Mouse (Mus musculus): ENCODE data around the gene Vdac1. TPM values are rescaled to one million over a fixed set of nuclear protein-coding genes. Genes with fewer than 3 reads are reported as not detected.

Gene Vdac1
- polyA plus RNA-seq (2015; fragmentation: Nextera tagmentation; extraction: Ambion mirVana): 256 and 265 TPM in 2 replicates

GRCm38 (mm10) chr11:52360471-52361277 is at the start of gene Vdac1:
Gene Vdac1 (plus strand): TSS chr11:52360860.
- under 1% methylated on average over 74 of the region's 84 CpGs for WGBS
- H3K27ac ChIP-seq: peak within 1 kb of the TSS; percentile 97
- H3K4me1 ChIP-seq: peaks cover 55% of the 10 kb centered on the region
- H3K36me3 ChIP-seq: no peaks in the 10 kb centered on the region
- H3K4me2 ChIP-seq: peak within 1 kb of the TSS; percentile 78
- no peaks in the 10 kb centered on the region for H3K27me3 ChIP-seq
- peak within 1 kb of the TSS; percentile 97 for H3K9ac ChIP-seq
- ATAC-seq (ENCODE audit: borderline replicate concordance, extremely low read depth, low FRiP score, low TSS enrichment): peak; percentile 93
- H3K4me3 ChIP-seq: peak within 1 kb of the TSS; percentile 94
- H3K9me3 ChIP-seq: no peaks in the 10 kb centered on the region

GRCm38 (mm10) chr11:52314102-52314793 is 46.4 kb upstream of the Vdac1 start:
- Histone ChIP-seq H3K4me2 (peak overlapping the region; percentile 40), H3K27me3 (peaks cover 5% of the 10 kb centered on the region; the same call in 1 of the 2 replicates), H3K4me1 (peaks cover 15% of the 10 kb centered on the region), H3K9me3 (no peaks in the 10 kb centered on the region), H3K9ac (no peak overlapping the region), H3K36me3 (no peaks in the 10 kb centered on the region), H3K27ac (no peak overlapping the region), H3K4me3 (no peak overlapping the region)
- 8% methylated on average over 26 of the region's 26 CpGs for WGBS
- no peak for ATAC-seq (ENCODE audit: borderline replicate concordance, extremely low read depth, low FRiP score, low TSS enrichment)

GRCm38 (mm10) chr11:52318445-52318844 is 42.2 kb upstream of the Vdac1 start:
- Histone ChIP-seq H3K9me3 (no peaks in the 10 kb centered on the region), H3K27me3 (peaks cover 5% of the 10 kb centered on the region; the same call in 1 of the 2 replicates), H3K4me2 (no peak overlapping the region), H3K36me3 (no peaks in the 10 kb centered on the region), H3K4me3 (no peak overlapping the region), H3K9ac (no peak overlapping the region), H3K4me1 (peaks cover 15% of the 10 kb centered on the region), H3K27ac (peak overlapping the region; percentile 31; the same call in 1 of the 2 replicates)
- no peak for ATAC-seq (ENCODE audit: borderline replicate concordance, extremely low read depth, low FRiP score, low TSS enrichment)
- 37% methylated on average over 13 of the region's 13 CpGs for WGBS

GRCm38 (mm10) chr11:52319664-52320063 is 41.0 kb upstream of the Vdac1 start:
- Histone ChIP-seq H3K9ac (no peak overlapping the region), H3K4me1 (peaks cover 11% of the 10 kb centered on the region), H3K36me3 (no peaks in the 10 kb centered on the region), H3K27me3 (peaks cover 3% of the 10 kb centered on the region; the same call in 1 of the 2 replicates), H3K27ac (no peak overlapping the region), H3K4me3 (no peak overlapping the region), H3K4me2 (no peak overlapping the region), H3K9me3 (no peaks in the 10 kb centered on the region)
- no peak for ATAC-seq (ENCODE audit: borderline replicate concordance, extremely low read depth, low FRiP score, low TSS enrichment)
- WGBS: 64% methylated on average over 4 of the region's 4 CpGs

GRCm38 (mm10) chr11:52320529-52320928 is 40.1 kb upstream of the Vdac1 start:
- peaks cover 11% of the 10 kb centered on the region for H3K4me1 ChIP-seq
- 80% methylated on average over 4 of the region's 4 CpGs for WGBS
- no peak for ATAC-seq (ENCODE audit: borderline replicate concordance, extremely low read depth, low FRiP score, low TSS enrichment)
- H3K4me3 ChIP-seq: no peak overlapping the region
- no peak overlapping the region for H3K4me2 ChIP-seq
- no peaks in the 10 kb centered on the region for H3K27me3 ChIP-seq
- H3K9me3 ChIP-seq: no peaks in the 10 kb centered on the region
- no peak overlapping the region for H3K27ac ChIP-seq
- no peak overlapping the region for H3K9ac ChIP-seq
- no peaks in the 10 kb centered on the region for H3K36me3 ChIP-seq

- Histone ChIP-seq H3K4me2 (no peak overlapping the region), H3K9ac (no peak overlapping the region), H3K27me3 (no peaks in the 10 kb centered on the region), H3K4me1 (peaks cover 11% of the 10 kb centered on the region), H3K4me3 (no peak overlapping the region), H3K36me3 (no peaks in the 10 kb centered on the region), H3K27ac (no peak overlapping the region), H3K9me3 (no peaks in the 10 kb centered on the region)
- ATAC-seq (ENCODE audit: borderline replicate concordance, extremely low read depth, low FRiP score, low TSS enrichment): no peak
- 48% methylated on average over 3 of the region's 3 CpGs for WGBS
These were observed 39.1 kb upstream of the Vdac1 start for GRCm38 (mm10) chr11:52321540-52321939.

- no peak for ATAC-seq (ENCODE audit: borderline replicate concordance, extremely low read depth, low FRiP score, low TSS enrichment)
- WGBS: 64% methylated on average over 23 of the region's 23 CpGs
- Histone ChIP-seq H3K4me2 (no peak overlapping the region), H3K9ac (no peak overlapping the region), H3K27me3 (no peaks in the 10 kb centered on the region), H3K4me1 (peaks cover 6% of the 10 kb centered on the region; the same call in 1 of the 2 replicates), H3K36me3 (no peaks in the 10 kb centered on the region), H3K4me3 (no peak overlapping the region), H3K27ac (no peak overlapping the region), H3K9me3 (no peaks in the 10 kb centered on the region)
These were observed 36.0 kb upstream of the Vdac1 start for GRCm38 (mm10) chr11:52324442-52325367.

GRCm38 (mm10) chr11:52327313-52327712 is 33.3 kb upstream of the Vdac1 start:
- WGBS: 23% methylated on average over 3 of the region's 3 CpGs
- Histone ChIP-seq H3K4me1 (peaks cover 6% of the 10 kb centered on the region; the same call in 1 of the 2 replicates), H3K4me3 (no peak overlapping the region), H3K36me3 (no peaks in the 10 kb centered on the region), H3K4me2 (no peak overlapping the region), H3K27me3 (no peaks in the 10 kb centered on the region), H3K27ac (no peak overlapping the region), H3K9ac (no peak overlapping the region), H3K9me3 (no peaks in the 10 kb centered on the region)
- no peak for ATAC-seq (ENCODE audit: borderline replicate concordance, extremely low read depth, low FRiP score, low TSS enrichment)

- H3K27me3 ChIP-seq: no peaks in the 10 kb centered on the region
- no peak overlapping the region for H3K4me3 ChIP-seq
- no peaks in the 10 kb centered on the region for H3K9me3 ChIP-seq
- H3K27ac ChIP-seq: no peak overlapping the region
- WGBS: 29% methylated on average over 16 of the region's 16 CpGs
- no peak overlapping the region for H3K4me2 ChIP-seq
- H3K36me3 ChIP-seq: no peaks in the 10 kb centered on the region
- no peak for ATAC-seq (ENCODE audit: borderline replicate concordance, extremely low read depth, low FRiP score, low TSS enrichment)
- peaks cover 25% of the 10 kb centered on the region for H3K4me1 ChIP-seq
- no peak overlapping the region for H3K9ac ChIP-seq
These were observed 28.1 kb upstream of the Vdac1 start for GRCm38 (mm10) chr11:52332421-52333118.

GRCm38 (mm10) chr11:52333616-52334015 is 27.0 kb upstream of the Vdac1 start:
- no peak for ATAC-seq (ENCODE audit: borderline replicate concordance, extremely low read depth, low FRiP score, low TSS enrichment)
- Histone ChIP-seq H3K36me3 (no peaks in the 10 kb centered on the region), H3K27me3 (no peaks in the 10 kb centered on the region), H3K4me2 (no peak overlapping the region), H3K27ac (no peak overlapping the region), H3K9me3 (no peaks in the 10 kb centered on the region), H3K9ac (no peak overlapping the region), H3K4me1 (peaks cover 30% of the 10 kb centered on the region), H3K4me3 (no peak overlapping the region)
- WGBS: 81% methylated on average over 13 of the region's 13 CpGs

GRCm38 (mm10) chr11:52335263-52335662 is 25.4 kb upstream of the Vdac1 start:
- Histone ChIP-seq H3K4me3 (no peak overlapping the region), H3K9me3 (no peaks in the 10 kb centered on the region), H3K27me3 (no peaks in the 10 kb centered on the region), H3K27ac (no peak overlapping the region), H3K4me2 (no peak overlapping the region), H3K4me1 (peaks cover 30% of the 10 kb centered on the region), H3K36me3 (no peaks in the 10 kb centered on the region), H3K9ac (no peak overlapping the region)
- ATAC-seq (ENCODE audit: borderline replicate concordance, extremely low read depth, low FRiP score, low TSS enrichment): no peak
- 82% methylated on average over 4 of the region's 4 CpGs for WGBS
